Mouse (Mus musculus): ENCODE measurements around the gene Adgrf3.
"Not testable (repeated sequence)": the region's sequence is repeated elsewhere in the genome, so short reads cannot be mapped to it uniquely, and the experiment has no call there.

The Adgrf3 gene

GRCm38 (mm10) chr5:30205493-30205892 is at the start of gene Adgrf3:
TSS of gene Adgrf3 (minus strand) at chr5:30205722.
- no peak for DNase-seq (ENCODE audit: low read depth, low spot score)

DNA sequence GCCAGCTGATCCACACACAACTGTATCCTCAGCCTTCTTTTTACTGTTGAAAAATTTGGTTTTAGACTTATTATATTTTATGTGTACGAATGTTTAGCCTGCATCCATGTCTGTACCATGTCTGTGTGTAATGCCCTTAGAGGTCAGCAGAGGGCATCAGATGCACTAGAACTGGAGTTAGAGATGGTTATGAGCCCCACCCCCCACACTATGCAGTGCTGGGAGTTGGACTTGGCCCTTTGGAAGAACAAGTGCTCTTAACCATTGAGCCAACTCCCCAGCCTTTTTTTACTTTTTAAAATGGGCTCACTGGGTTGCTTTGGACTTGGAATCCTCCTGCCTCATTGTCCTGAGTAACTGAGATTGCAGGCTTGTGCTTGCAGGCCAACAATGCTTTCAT is 42.1 kb upstream of the Adgrf3 start:
- peak; percentile 73 for DNase-seq (ENCODE audit: low read depth, low spot score)

DNA sequence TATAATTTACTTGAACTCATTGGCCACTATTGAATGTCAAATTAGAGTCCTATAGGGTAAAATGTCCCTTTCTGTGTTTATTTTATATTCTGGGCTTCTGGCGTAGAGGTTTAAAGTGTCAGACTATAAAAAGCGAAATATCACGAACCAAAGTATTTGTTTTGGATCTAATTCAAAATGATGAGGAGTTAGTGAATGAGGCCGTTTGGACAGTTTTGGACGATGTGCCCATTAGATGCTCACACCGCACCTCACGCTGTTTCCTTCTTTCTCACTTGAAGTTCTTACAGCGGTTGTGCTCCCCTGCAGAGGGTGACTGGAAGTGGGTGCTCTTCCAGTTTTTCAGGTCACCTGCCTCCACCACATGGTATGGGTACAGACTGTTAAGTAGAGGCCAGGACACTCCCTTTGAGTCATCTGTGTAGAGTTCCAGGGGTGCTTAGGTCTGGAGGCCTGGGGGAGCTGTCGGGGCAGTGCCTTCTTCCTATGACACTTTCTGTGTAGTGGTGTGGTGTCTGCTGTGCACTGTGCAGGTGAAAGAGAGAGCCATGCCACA is 40.4 kb upstream of the Adgrf3 start:
- DNase-seq (ENCODE audit: low read depth, low spot score) = no peak

DNA sequence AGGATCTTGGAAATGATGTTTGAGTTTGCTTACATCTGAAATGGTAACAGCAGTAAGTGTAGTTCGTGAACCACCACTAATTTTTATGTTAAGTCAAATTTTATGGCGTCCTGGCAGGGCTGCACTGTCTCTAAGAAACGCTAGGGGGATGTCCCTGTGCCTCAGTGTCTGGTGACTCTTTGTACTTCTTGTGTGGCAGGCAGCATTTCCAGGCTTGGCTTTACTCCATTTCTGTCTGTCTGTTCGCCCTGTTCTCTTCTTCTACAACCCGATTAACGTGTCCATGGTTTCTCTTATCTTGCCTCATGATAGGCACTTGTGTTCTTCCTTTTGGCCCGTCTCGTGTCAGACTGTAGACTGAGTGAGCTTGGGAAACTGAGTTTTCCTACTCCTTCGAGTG is 38.2 kb upstream of the Adgrf3 start:
- DNase-seq (ENCODE audit: low read depth, low spot score) = peak; percentile 59

DNA sequence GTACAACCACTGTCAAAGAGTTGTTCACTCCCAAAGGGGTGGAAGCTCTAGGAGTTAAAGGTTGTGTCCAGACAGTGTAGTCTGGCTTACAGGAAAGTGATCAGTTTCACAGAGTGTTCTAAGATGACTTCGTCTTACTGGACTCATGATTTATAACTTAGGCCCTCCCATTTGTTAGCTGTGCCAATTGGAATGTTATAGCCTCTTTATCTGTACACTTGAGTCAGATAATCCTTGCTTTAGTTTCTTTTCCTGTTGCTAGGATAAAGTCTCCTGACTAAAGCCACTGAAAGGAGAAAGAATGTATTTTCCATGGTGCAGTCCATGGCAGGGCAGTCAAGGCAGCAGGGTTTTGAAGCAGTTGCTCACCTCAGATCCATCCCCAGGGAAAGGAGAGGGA is 36.9 kb upstream of the Adgrf3 start:
- no peak for DNase-seq (ENCODE audit: low read depth, low spot score)

DNA sequence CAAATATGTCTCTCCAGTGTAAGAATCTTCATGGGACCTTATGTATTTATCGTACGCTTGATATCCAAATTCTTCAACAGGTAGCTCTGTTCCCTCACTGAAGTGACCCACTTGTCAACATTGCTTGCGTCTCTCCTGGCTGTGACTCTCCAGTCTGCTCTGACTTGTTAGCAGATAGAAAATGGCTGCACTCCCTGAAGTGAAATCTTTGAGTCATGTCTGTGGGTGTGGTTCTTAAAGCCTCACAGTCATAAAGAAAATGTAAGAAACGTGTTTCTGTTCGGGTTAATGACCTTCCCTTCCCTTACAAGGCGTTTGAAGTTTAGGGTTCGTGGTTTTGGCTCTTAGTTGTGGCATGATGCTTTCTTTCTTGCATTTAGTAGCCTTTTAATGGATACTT is 35.0 kb upstream of the Adgrf3 start:
- no peak for DNase-seq (ENCODE audit: low read depth, low spot score)

DNA sequence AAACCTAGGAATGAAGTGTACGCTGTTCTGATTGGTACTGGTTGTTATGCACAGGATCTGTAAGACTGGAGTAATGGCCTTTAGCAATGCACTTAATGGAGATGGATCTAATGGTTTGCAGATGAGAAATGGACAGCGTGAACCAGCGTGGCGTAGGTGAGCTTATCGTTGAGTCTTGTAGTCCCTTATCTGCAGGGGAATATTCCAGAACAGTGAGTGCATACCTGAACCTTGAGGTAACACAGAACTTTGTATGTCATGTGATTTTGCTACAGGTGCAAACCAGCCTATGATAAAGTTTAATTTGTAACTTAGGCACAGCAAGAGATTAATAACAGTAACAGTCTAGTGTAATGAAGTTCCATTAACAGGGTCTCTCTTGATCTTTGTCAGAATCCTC is 33.0 kb upstream of the Adgrf3 start:
- no peak for DNase-seq (ENCODE audit: low read depth, low spot score)

- no peak for DNase-seq (ENCODE audit: low read depth, low spot score)
These were observed 30.2 kb upstream of the Adgrf3 start for GRCm38 (mm10) chr5:30235641-30236126.

DNA sequence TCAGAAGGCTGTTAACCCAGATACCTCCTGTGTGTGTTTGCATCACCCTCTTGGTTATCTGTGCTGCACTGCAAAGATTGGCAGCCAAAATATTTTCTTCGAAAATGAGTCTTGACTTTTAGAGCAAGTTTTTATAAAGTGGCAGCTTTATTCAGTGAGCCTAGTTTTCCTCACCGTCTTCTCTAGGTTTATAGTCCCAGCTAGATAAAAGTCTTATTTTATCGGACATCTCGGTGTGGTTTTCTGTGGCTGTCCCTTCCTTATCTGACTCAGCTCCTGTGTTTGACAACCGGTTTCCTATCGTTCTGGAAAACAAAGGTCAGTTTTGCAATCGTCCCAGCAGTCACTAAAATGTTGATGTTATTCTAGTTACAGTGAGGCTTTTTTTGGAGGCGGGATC is 28.5 kb upstream of the Adgrf3 start:
- DNase-seq (ENCODE audit: low read depth, low spot score) = no peak

GRCm38 (mm10) chr5:30233042-30233441 is 27.5 kb upstream of the Adgrf3 start:
- DNase-seq (ENCODE audit: low read depth, low spot score) = peak; percentile 47

GRCm38 (mm10) chr5:30232271-30232971 is 26.9 kb upstream of the Adgrf3 start, which contains the start of gene Selenoi:
TSS of gene Selenoi (plus strand) at chr5:30232581.
- DNase-seq (ENCODE audit: low read depth, low spot score) = peak; percentile 97

- no peak for DNase-seq (ENCODE audit: low read depth, low spot score)
These were observed 26.4 kb upstream of the Adgrf3 start for GRCm38 (mm10) chr5:30231891-30232270.

GRCm38 (mm10) chr5:30230901-30231300 is 25.4 kb upstream of the Adgrf3 start:
- DNase-seq (ENCODE audit: low read depth, low spot score) = no peak

GRCm38 (mm10) chr5:30222681-30223080 is 17.2 kb upstream of the Adgrf3 start:
- no peak for DNase-seq (ENCODE audit: low read depth, low spot score)

DNA sequence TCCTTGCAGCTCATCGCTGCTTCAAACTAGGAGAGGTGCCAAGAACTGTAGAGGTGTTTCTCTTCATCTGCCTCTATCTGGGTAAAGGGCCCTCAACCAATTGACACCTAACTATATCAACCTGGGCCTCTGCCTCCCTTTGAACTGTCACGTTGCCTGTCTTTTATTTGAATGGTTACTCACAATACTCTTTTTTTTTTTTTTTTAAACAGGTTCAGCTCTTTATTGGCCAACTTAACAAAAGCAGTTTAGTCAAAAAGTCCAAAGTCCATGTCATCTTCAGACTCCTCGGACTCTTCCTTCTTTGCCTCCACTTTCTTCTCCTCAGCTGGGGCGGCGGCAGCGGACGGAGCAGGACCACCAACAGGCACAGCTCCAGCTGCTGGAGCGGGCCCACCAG is 15.1 kb upstream of the Adgrf3 start:
- DNase-seq (ENCODE audit: low read depth, low spot score) = no peak

GRCm38 (mm10) chr5:30219715-30220114 is 14.2 kb upstream of the Adgrf3 start:
- DNase-seq (ENCODE audit: low read depth, low spot score) = no peak

- no peak for DNase-seq (ENCODE audit: low read depth, low spot score)
These were observed 10.4 kb upstream of the Adgrf3 start for GRCm38 (mm10) chr5:30215970-30216369.

DNA sequence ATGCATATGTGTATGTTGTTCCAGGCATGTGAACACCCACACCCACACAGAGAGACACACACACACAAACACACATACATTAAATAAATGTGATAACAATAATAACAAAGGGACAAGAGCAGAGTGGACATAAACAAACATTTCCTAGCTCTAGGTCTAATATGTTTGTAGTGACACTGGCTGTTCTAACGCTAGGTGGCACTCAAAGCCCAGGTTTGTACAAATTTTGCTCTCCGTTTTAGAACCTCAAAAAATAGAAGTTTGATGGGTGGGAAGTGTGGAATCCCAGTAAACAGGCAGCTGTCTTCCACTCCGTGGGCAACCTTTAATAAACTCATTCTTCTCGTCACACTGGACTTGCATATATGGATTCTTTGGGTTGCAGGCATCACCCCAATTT is 9.4 kb upstream of the Adgrf3 start:
- DNase-seq (ENCODE audit: low read depth, low spot score) = peak; percentile 38

DNA sequence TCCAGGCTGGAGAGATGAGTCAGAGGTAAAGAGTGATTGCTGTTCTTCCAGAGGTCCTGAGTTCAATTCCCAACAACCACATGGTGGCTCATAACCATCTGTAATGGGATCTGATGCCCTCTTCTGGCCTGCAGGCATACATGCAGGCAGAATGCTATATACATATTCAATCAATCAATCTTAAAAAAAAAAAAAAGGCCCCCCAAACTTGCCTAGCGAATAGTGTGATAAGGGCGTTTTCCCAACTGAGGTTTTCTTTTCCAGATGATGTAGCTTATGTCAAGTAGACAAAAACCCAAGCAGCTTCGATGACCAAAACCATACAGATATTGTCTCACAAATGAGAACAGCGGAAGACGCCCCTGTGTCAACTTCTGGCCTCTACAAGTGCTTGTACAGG is 5.2 kb upstream of the Adgrf3 start:
- DNase-seq (ENCODE audit: low read depth, low spot score) = not testable (repeated sequence)

DNA sequence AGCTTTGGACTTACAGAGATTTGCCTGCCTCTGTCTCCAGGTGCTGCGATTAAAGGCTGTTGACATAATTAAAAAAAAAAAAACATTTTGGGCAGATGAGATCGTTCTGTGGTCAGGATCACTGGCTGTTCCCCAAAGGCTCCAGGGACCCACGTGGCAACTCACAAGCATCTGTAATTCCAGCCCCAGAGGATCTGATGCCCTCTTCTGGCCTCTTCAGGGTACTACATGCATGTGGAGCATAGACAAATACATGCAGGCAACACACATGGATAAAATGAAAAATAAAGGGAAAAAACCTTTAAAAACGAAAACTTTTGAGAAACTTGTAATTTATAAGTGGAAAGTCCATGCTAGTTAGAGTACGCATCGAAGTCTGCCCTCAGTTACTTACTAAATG is 1.8 kb upstream of the Adgrf3 start:
- DNase-seq (ENCODE audit: low read depth, low spot score) = peak; percentile 88

DNA sequence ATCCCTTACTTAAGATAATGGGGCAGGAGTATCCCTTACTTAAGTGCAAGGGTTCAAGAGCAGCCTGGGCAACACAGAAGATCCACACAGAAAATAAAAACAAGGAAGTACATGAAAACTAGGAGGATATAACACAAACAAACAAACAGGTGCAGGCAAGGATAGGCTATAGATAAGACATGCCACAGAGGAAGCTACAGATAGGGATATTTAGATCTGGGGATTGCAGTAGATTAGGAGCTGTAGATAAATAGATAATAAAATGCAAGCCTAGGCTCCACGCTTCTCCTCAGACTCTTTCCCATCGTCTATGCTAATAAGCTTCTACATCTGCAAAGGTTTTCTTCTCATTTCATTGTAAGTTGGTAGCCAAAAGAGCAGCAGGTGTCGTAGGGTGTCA is 488 bp downstream of the Adgrf3 start:
- DNase-seq (ENCODE audit: low read depth, low spot score) = no peak

- no peak for DNase-seq (ENCODE audit: low read depth, low spot score)
These were observed 1.1 kb downstream of the Adgrf3 start for GRCm38 (mm10) chr5:30204441-30204840.

GRCm38 (mm10) chr5:30203216-30203885 is 2.2 kb downstream of the Adgrf3 start:
- DNase-seq (ENCODE audit: low read depth, low spot score) = no peak
